Mouse (Mus musculus): ENCODE results near the gene Ttc28. TPM values are rescaled to one million over a fixed set of nuclear protein-coding genes. Genes with fewer than 3 reads are reported as not detected.

Gene Ttc28
- polyA plus RNA-seq, 1 experiment from 2014 or later: 0.95 TPM

DNA sequence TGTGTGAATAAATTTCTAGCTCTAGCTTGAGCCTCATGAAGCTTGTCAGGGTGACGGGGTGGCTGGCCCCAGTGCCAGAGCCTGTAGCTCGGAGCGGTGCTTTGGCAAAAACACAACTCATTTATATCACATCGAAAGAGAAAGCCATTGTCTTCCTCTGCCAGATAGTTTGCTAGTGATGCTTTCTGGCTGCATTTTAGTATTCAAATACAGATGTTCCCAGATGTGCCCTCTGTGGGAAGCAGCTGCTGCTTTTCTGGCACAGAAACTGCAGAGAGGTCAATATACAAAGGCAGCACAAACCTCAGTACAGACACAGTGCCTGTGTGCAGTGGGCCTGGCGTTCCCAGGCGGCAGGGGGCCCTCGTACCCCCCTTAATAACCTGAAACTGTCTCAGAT, 300.0 kb downstream of the Ttc28 start:
- WGBS (ENCODE audit: insufficient replicate concordance): 74% methylated on average over 7 of the region's 7 CpGs
- no peak overlapping the region for H3K27ac ChIP-seq
- no peak overlapping the region for H3K4me2 ChIP-seq
- no peak overlapping the region for H3K9ac ChIP-seq
- no peaks in the 10 kb centered on the region for H3K9me3 ChIP-seq (replicated peaks)
- no peak for ATAC-seq (ENCODE audit: low read depth)
- peaks cover 5% of the 10 kb centered on the region; the same call in 1 of the 2 replicates for H3K4me1 ChIP-seq (replicated peaks)
- H3K4me3 ChIP-seq (replicated peaks): no peak overlapping the region
- H3K27me3 ChIP-seq: no peaks in the 10 kb centered on the region; the same call in 1 of the 2 replicates
- H3K36me3 ChIP-seq: no peaks in the 10 kb centered on the region
- DNase-seq: no peak

DNA sequence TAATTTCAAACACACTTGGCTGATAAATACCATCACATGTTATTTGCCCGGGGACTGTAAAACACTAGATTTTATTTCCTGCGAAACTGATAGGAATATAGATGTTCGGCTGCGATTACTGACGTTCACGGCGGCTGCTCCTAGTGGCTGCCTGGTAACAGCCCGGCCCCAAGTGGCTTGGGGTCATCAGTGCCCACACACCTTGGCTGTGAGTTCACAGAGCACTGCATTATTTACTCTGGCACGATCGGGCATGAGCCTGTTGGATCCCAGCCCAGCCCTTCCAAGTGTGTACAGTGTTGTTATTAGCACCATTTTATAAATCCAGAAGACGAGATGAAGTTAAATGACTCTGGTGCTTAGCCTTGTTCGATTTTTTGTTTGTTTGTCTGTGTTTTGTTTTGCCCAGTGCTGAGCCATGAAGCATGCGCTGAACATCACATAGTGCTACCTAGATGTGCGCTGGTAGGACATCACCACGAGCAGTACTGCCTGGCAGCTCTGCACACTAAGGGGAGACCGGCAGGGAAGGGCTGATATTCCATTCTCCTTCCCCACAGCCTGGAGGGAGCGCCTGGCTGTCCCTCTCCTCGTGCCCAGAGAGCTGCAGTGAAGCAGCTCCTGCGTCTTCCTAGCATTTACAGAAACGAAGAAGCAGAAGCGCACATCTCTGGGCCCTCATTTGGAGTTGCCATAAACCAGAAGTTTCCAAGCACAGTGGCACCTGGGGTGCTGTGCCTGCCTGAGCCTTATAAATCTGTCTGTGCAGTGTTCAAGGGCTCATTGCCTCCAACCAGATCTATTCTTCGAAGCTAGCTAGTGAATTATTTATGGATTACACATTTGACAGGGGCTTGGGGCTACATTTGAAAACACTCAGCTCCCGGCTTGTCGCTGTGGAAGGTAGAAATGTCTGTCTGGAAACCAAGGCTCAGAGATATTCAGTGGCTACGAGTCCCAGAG, 300.8 kb downstream of the Ttc28 start:
- DNase-seq (no peak), ATAC-seq (ENCODE audit: low read depth) (no peak)
- Histone ChIP-seq H3K27ac (no peak overlapping the region), H3K36me3 (no peaks in the 10 kb centered on the region), H3K9me3 (replicated peaks) (no peaks in the 10 kb centered on the region), H3K4me1 (replicated peaks) (peaks cover 5% of the 10 kb centered on the region; the same call in 1 of the 2 replicates), H3K27me3 (no peaks in the 10 kb centered on the region; the same call in 1 of the 2 replicates), H3K4me2 (no peak overlapping the region), H3K9ac (no peak overlapping the region), H3K4me3 (replicated peaks) (no peak overlapping the region)
- 69% methylated on average over 25 of the region's 25 CpGs for WGBS (ENCODE audit: insufficient replicate concordance)

DNA sequence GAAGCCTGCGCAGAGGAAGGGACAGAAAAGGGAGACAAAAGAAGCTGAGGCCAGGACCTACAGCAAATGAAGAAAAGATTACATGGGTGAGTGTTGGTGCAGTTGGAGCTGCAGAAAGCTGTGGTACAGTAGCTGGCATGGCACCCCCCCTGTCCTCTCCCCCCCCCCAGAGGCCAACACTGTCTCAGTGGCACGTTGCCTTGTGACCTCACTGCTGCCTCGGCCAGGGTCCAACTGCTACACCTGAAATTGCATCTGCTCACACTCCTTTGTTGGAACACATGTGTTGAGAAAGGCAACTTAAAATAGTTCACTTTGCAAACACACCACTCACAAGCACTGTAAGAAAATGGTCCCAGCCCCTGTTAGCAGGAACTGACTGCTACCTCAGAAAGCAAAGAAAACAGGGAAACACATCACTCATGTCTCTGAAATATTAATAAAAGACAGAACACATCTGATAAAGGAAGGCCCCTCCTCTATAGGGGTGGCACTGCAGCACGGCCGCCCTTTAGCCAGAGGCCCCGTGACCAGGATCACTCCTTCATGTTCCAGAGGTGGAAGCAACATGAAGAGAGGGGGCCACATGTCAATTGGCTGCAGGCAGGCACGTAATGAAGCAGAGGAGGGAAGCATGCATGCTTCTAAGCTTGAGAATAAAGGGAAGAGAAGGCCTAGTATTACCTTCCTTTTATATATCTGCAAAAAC, 301.8 kb downstream of the Ttc28 start:
- WGBS (ENCODE audit: insufficient replicate concordance): 58% methylated on average over 7 of the region's 7 CpGs
- Histone ChIP-seq H3K27me3 (no peaks in the 10 kb centered on the region; the same call in 1 of the 2 replicates), H3K36me3 (no peaks in the 10 kb centered on the region), H3K9me3 (replicated peaks) (no peaks in the 10 kb centered on the region), H3K4me3 (replicated peaks) (no peak overlapping the region), H3K9ac (no peak overlapping the region), H3K4me1 (replicated peaks) (peaks cover 5% of the 10 kb centered on the region; the same call in 1 of the 2 replicates), H3K27ac (no peak overlapping the region), H3K4me2 (no peak overlapping the region)
- DNase-seq: no peak
- ATAC-seq (ENCODE audit: low read depth): no peak

DNA sequence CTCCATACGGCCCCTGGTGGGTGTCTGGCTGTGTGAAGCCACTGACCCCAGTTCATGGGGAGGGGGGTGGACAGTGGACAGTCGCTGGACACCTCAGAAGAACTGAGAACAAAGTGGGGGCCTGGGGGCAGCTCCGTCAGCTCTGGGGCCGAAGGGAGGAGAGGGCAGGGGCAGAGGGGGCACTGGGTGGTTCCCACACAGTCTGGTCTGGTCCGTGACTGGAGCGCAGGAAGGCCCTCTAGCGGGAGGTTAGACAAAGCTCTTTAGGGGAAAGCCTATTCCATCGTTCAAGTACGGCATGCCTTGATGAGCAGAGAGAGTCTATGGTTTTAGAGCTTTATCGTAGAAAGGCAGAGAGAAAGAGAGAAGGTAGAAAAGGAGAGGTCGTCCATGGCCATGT, 307.0 kb downstream of the Ttc28 start:
- 40% methylated on average over 11 of the region's 11 CpGs for WGBS (ENCODE audit: insufficient replicate concordance)
- no peak overlapping the region for H3K27ac ChIP-seq
- no peak overlapping the region for H3K4me2 ChIP-seq
- peaks cover 6% of the 10 kb centered on the region for H3K4me1 ChIP-seq (replicated peaks)
- H3K9ac ChIP-seq: no peak overlapping the region
- no peak for ATAC-seq (ENCODE audit: low read depth)
- no peaks in the 10 kb centered on the region for H3K27me3 ChIP-seq
- no peaks in the 10 kb centered on the region for H3K36me3 ChIP-seq
- DNase-seq: no peak
- H3K9me3 ChIP-seq (replicated peaks): no peaks in the 10 kb centered on the region
- no peak overlapping the region for H3K4me3 ChIP-seq (replicated peaks)

DNA sequence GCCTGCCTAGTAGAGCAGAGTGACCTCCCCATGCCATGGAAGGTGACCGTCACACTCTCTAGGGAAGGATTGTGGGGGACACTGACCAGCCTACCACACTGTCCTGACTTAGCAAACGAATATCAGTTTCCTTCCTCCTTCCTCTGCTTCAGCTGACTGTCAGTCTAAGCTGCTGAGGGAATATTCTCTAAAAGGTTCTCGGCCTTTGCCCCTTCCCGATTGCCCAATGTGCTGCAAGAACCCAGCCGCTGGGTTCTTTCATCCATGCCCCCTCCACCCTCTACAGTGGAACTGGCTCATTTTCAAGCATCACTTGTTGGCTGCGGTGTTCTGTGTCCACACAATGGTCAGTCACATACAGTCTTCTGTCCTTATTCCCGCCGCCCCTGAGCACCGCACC, 312.4 kb downstream of the Ttc28 start:
- no peaks in the 10 kb centered on the region for H3K9me3 ChIP-seq (replicated peaks)
- ATAC-seq (ENCODE audit: low read depth): 0 out of 2 replicates have a peak, but pooled peaks have one; percentile 31
- no peak overlapping the region for H3K4me2 ChIP-seq
- 61% methylated on average over 9 of the region's 9 CpGs for WGBS (ENCODE audit: insufficient replicate concordance)
- DNase-seq: no peak
- H3K27me3 ChIP-seq: no peaks in the 10 kb centered on the region
- H3K9ac ChIP-seq: no peak overlapping the region
- no peak overlapping the region for H3K27ac ChIP-seq
- H3K4me3 ChIP-seq (replicated peaks): no peak overlapping the region
- no peaks in the 10 kb centered on the region for H3K36me3 ChIP-seq
- peaks cover 9% of the 10 kb centered on the region for H3K4me1 ChIP-seq (replicated peaks)

DNA sequence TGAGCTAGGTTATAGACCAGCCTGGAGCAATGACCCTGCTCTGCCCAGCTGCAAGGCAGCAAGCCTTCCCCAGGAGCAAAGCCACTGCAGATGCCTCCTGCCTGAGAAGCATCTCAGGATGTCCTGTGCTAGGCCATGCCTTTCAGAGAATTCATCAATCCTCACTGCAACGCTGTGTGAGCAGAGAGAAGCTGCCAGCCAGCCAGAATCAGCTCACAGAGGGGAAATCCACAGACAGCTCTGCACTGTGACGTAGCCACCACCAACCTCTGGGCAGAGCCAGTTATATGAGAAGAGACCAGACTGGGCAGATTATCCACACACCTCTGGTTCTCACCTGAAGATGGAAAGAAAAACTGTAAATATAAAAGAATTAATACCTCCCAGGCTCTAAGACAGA, 315.2 kb downstream of the Ttc28 start:
- Histone ChIP-seq H3K36me3 (no peaks in the 10 kb centered on the region), H3K27me3 (no peaks in the 10 kb centered on the region), H3K9ac (no peak overlapping the region), H3K27ac (no peak overlapping the region), H3K4me3 (replicated peaks) (no peak overlapping the region), H3K4me2 (no peak overlapping the region), H3K4me1 (replicated peaks) (peaks cover 9% of the 10 kb centered on the region), H3K9me3 (replicated peaks) (no peaks in the 10 kb centered on the region)
- DNase-seq (no peak), ATAC-seq (ENCODE audit: low read depth) (no peak)
- 42% methylated on average over 2 of the region's 2 CpGs for WGBS (ENCODE audit: insufficient replicate concordance)

DNA sequence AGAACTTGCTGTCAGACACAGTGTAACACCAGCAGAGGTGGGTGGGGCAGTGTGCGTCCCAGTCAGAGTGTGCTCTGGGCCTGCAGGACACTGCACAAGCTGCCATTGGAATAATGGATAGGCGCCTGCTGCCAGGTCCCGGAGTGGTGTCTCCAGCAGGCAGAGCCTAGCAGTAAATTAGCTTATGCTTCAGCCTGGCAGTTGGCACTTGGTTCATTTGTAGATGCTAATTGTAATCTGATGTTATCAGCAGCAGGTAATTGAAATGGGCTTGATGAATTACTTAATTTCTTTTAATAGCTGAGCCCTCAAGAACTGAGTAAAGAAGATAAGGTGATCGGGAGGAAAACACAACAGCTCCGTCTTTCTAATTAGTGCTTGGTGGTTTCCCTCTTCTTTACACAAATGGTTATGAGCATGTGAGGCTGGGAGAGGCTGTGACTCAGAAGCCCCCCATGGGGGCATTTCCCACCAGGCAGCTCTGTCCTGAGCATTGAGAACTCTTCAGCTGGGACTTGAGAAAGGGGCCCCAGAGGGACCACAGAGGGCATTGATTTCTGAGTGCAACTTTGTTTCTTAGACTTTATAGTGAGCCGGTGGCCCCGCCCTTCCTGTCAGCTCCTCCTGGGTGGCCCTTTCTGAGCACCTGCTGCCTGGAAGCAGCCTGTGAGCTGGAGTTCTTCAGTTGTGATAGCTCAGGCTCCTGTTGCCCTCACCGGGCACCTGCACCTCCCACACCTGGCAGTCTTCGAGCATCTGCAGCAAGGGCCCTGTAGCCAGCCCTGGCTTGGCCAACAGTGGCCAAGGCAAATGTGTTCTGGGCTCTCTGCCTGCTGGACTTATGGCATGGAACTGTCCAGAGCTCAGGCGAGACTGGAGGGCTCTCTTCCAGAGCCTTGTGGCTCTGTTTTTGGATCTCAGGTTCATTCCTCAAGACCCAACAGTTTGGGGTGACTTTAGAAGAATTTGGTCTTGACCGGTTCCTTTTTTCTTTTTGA, 316.2 kb downstream of the Ttc28 start:
- Histone ChIP-seq H3K4me3 (replicated peaks) (no peak overlapping the region), H3K27me3 (no peaks in the 10 kb centered on the region), H3K4me2 (no peak overlapping the region), H3K9me3 (replicated peaks) (no peaks in the 10 kb centered on the region), H3K4me1 (replicated peaks) (peaks cover 6% of the 10 kb centered on the region), H3K27ac (no peak overlapping the region), H3K9ac (no peak overlapping the region), H3K36me3 (no peaks in the 10 kb centered on the region)
- DNase-seq: no peak
- no peak for ATAC-seq (ENCODE audit: low read depth)
- 55% methylated on average over 11 of the region's 11 CpGs for WGBS (ENCODE audit: insufficient replicate concordance)

DNA sequence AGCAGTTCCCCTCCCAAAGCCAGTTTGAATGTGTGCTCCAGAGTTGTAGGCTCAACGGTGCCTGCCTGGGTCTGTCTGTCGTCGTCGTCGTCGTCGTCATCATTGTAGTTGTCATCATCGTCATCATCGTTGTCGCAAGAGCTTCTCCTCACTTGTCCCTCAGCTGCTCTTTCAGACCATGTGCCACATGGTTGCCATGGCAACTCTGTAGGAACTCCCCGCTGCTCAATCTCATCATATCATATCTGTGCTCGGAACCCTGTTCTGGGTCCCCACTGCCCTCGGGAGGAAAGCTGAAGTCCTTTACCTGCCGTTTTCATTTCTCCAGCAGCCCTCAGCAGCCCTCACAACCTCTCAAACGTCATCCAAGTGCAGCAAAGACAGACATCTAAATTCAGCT, 318.1 kb downstream of the Ttc28 start:
- Histone ChIP-seq H3K4me2 (no peak overlapping the region), H3K27me3 (no peaks in the 10 kb centered on the region), H3K9me3 (replicated peaks) (no peaks in the 10 kb centered on the region), H3K27ac (no peak overlapping the region), H3K9ac (no peak overlapping the region), H3K4me1 (replicated peaks) (no peaks in the 10 kb centered on the region), H3K36me3 (no peaks in the 10 kb centered on the region), H3K4me3 (replicated peaks) (no peak overlapping the region)
- ATAC-seq (ENCODE audit: low read depth) (no peak), DNase-seq (no peak)
- 75% methylated on average over 15 of the region's 15 CpGs for WGBS (ENCODE audit: insufficient replicate concordance)

DNA sequence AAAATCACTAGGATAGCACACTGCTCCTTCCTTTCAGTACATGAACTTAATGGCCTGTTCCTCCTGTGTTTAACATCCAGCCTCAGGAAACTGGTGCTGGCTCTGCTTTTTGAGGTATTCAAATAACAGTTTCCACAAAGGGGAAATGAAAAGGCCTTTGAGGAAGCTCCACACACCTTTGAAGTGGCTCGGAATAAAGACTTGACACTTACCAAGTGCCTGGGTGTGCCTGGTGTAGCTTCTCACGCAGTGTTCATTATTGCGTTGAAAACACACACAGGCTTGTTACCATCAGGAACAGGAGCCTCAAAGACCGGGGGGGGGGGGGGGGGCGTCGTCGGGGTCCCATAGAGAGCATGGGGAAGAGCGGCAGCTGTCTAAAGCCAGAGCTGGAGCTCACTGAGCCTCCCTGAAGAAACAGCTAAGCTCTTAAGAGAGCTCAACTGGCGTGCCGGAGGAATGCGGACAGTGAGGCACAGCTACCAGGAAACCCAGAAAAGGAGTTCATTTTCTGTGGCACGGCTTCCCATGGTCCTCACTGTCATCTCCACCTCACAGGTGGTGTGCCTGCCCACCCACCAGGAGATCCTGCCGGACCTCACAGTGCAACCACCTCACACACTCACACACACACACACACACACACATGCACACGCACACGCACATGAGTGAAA, 320.7 kb downstream of the Ttc28 start:
- WGBS (ENCODE audit: insufficient replicate concordance): 71% methylated on average over 12 of the region's 15 CpGs
- H3K4me2 ChIP-seq: no peak overlapping the region

DNA sequence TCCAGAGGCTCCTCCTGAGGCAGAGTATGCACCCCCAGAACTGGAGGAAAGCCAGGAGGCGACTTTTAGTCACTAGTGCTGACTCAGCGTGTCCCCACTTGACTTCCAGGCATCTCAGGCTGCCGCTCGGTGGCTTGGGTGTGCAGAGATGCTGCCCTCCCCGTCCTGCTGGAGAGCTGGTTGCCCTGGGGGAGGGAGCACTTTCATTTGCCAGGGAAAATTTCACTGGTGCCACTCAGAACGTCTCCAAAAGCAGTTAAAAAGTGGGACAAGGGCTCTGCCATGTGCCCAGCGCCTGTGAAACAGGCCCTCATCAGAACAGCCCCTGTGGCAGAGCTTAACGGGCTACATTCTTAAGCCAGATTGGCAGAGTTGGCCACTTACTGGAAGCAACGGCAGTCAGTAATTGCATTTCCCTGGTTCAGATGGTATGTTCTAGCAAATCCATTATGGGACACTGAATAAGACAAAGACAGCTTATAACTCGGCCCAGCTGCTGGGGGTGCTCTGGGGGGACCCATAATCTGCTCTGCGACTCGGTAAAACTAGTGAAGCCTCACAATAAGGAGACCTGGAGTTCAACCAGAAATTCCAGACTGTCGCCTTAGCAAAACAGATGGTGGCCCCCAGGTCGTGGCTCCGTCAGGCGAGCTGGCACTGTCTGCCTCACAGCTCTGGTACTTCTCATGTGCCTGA, 321.5 kb downstream of the Ttc28 start:
- Histone ChIP-seq H3K4me3 (replicated peaks) (no peak overlapping the region), H3K9me3 (replicated peaks) (no peaks in the 10 kb centered on the region), H3K4me2 (no peak overlapping the region), H3K27ac (no peak overlapping the region), H3K27me3 (no peaks in the 10 kb centered on the region), H3K9ac (no peak overlapping the region), H3K4me1 (replicated peaks) (no peaks in the 10 kb centered on the region), H3K36me3 (no peaks in the 10 kb centered on the region)
- 65% methylated on average over 16 of the region's 16 CpGs for WGBS (ENCODE audit: insufficient replicate concordance)
- no peak for DNase-seq
- ATAC-seq (ENCODE audit: low read depth): no peak

More for the DNA sequence above, 320.7 kb downstream of the Ttc28 start:
- no peaks in the 10 kb centered on the region for H3K4me1 ChIP-seq (replicated peaks)
- DNase-seq (no peak), ATAC-seq (ENCODE audit: low read depth) (no peak)
- H3K27ac ChIP-seq: no peak overlapping the region
- no peak overlapping the region for H3K4me3 ChIP-seq (replicated peaks)
- no peaks in the 10 kb centered on the region for H3K9me3 ChIP-seq (replicated peaks)
- H3K27me3 ChIP-seq: no peaks in the 10 kb centered on the region
- no peaks in the 10 kb centered on the region for H3K36me3 ChIP-seq
- no peak overlapping the region for H3K9ac ChIP-seq
